Mouse (Mus musculus): ENCODE measurements at regions not wholly inside any gene's neighbourhood (a gene's known extent, or its start where the extent isn't known, plus 50 kb on each side); places are given as distances from the start of the nearest gene placed in this dataset.

GRCm38 (mm10) chr7:111313921-111314320 lies 231.1 kb upstream of the Eif4g2 start:
- TF ChIP-seq POLR2A (IDR thresholded peaks at IDR 0.05; ENCODE audit: borderline replicate concordance, extremely low read depth, low read depth, low read length) (no peak), CTCF (IDR thresholded peaks at IDR 0.05; ENCODE audit: insufficient read depth, low read length) (no peak)
